Mouse (Mus musculus) lung, postnatal 0 days (tissue): Measurements from ENCODE around the gene 1700021F05Rik.

ENCODE experiments used
- CTCF ChIP-seq: IDR thresholded peaks from 2 replicates; pipeline ENCODE4 v1.5.1; 2016; ENCODE audit warnings: antibody characterized with exemption, mild to moderate bottlenecking
- EP300 ChIP-seq: IDR thresholded peaks from 2 replicates; pipeline ENCODE4 v1.6.1; 2016; ENCODE audit warnings: antibody characterized with exemption, mild to moderate bottlenecking, control low read depth

- TF ChIP-seq EP300 (no peak), CTCF (no peak)
These were observed 51.7 kb downstream of the 1700021F05Rik start for GRCm38 (mm10) chr10:43489139-43489538.
